Mouse (Mus musculus): ENCODE measurements around the gene Mtln. TPM values are rescaled to one million over a fixed set of nuclear protein-coding genes. Genes with fewer than 3 reads are reported as not detected.

The Mtln gene
- 9.3 TPM for total RNA-seq (2023)

GRCm38 (mm10) chr2:127791919-127792603 is at the start of gene Mtln:
TSS of gene Mtln (minus strand) at chr2:127792488.

GRCm38 (mm10) chr2:127838576-127838975 is 46.3 kb upstream of the Mtln start, which contains the start of gene Acoxl:
TSS of gene Acoxl (plus strand) at chr2:127838876.

GRCm38 (mm10) chr2:127831401-127832102 is 39.3 kb upstream of the Mtln start, which contains the start of gene Bub1:
TSS of gene Bub1 (minus strand) at chr2:127831865.

GRCm38 (mm10) chr2:127788440-127789116 is 3.7 kb downstream of the Mtln start, which contains the start of gene Nphp1:
TSS of gene Nphp1 (minus strand) at chr2:127788897.

Other genes with a start within 250 kb of the Mtln start
- gene Zfp661, start 205.4 kb downstream of the Mtln start, total RNA-seq (2023): 3.3 TPM
- 163 TPM for gene Mrps5, start 205.3 kb downstream of the Mtln start, total RNA-seq (2023)
- gene Mal, start 135.8 kb downstream of the Mtln start, total RNA-seq (2023): not detected
- not detected for gene Mall, start 62.6 kb downstream of the Mtln start, total RNA-seq (2023)
- gene Nphp1, start 3.6 kb downstream of the Mtln start, total RNA-seq (2023): not detected
- gene Bub1, start 39.4 kb upstream of the Mtln start, total RNA-seq (2023): 0.44 TPM
- gene Acoxl, start 46.4 kb upstream of the Mtln start, total RNA-seq (2023): 3.2 TPM